Mouse (Mus musculus) stomach, adult 2 months (tissue): ENCODE results near the gene Eif2ak4. TPM values are rescaled to one million over a fixed set of nuclear protein-coding genes. Genes with fewer than 3 reads are reported as not detected.

Experiments used
- polyA plus RNA-seq: library from polyadenylated mRNA; depleted of rRNA; stranded (reverse); fragments of >200 nt; gene quantifications from 2 replicates; pipeline ENCODE4 v1.2.3, GENCODE M21; 2012; rRNA removed

Eif2ak4 gene
- polyA plus RNA-seq, result 2.3 and 3.0 TPM in 2 replicates

DNA sequence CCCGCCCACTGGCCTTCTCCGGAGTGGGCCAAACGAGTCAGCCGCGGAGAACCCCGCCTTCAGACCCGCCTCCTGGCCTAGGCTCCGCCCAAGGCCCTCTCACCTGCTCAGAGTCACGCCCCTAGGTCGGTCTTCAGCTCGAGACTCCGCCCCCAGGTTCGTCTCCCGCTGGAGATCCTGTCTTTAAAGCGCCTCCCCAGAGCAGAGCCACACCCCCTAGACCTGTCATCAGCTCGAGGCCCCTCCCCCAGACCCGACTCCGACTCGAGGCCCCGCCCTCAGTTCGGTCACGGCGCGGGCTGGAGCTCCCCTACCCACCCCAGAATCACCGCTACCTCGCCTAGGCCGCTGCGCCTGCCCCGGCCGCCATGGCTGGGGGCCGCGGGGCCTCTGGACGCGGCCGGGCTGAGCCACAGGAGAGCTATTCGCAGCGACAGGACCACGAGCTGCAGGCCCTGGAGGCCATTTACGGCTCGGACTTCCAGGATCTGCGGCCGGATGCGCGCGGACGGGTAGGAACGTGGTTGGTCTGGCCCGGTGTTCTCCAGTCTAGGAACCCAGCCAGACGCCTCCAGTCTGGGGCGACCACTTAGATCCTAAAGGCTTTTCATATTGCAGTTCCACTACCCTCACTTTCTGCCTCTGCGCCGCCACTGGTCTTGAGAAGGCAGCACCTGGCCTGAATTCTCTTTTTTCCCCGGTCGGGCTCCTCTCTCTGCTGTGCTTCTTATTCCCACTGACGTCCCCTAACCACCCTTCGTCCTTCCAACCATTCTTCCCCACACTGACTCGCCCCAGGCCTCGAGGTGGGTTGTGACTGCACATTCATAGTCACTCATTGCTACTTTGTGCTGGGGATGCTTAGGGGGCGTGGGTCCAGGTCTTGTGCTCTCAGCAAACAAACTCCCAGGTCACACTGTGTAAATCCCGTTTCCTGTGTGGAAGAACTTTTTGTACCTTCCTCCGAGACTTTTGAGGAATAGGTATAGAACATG is at the start of gene Eif2ak4:
TSS of gene Eif2ak4 (plus strand) at position 278 of the 995 bp plus-strand sequence.

DNA sequence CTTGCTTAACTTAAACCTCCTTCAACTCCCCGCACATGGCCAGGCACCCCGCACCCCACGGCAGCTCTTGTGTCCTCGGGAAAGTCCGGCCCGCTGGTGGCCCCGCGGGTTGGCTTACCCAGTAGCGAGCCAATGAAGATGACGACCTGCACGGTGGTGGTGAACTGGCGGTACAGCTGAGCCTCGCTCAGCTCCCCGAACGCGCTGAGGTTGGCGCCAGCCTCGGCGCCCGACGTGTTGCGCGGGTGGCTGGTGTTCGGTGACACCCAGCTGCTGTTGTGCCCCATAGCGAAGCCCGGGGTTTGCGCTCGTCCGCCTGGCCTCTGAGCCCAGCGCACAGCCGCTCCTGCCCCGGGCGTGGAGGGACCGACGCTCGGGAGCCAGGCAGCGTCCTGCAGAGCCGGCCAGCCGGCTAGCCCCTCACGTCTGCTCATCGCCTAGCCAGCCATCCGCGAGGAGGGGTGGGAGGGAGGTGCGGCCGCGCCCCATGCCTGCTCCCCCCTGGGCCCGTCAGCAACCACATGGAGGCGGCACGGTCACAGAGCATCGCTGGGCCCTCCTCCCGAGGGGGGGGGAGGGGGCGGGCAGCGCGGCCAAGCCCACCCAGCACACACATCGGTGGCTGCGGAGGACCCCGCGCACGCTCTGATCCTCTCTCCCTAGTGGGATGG is 15.4 kb upstream of the Eif2ak4 start, which contains the start of gene Gpr176:
TSS of gene Gpr176 (minus strand) at position 519 of the 671 bp plus-strand sequence.

DNA sequence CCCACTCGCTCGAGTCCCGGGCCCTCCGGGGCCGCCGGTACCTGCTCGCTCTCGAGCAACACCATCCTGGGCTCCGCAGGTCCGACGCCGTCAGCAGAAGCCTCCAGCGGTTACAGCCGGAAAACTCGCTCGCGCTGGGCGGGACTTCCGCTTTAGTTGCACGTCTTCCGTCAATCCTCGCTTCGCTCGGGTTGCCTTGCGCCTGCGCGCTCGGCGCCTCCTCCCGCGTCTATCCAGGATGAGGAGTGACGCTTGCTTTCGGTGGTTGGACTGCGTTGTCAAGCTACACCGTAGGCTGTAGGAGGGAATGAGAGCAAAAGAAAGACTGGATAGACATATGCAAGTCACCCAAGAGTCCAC is 91.1 kb downstream of the Eif2ak4 start, which contains the start of gene Srp14:
TSS of gene Srp14 (minus strand) at position 162 of the 360 bp plus-strand sequence.

Other genes starting within 250 kb of the Eif2ak4 start
- not detected in 2 replicates for gene Fsip1, start 131.7 kb upstream of the Eif2ak4 start, polyA plus RNA-seq
- gene Gpr176, start 15.2 kb upstream of the Eif2ak4 start, polyA plus RNA-seq, result 0.06 and 0.08 TPM in 2 replicates
- gene Srp14, start 91.1 kb downstream of the Eif2ak4 start, polyA plus RNA-seq, result 9.6 and 13.0 TPM in 2 replicates
- 5.0 and 11.5 TPM in 2 replicates for gene Bmf, start 161.1 kb downstream of the Eif2ak4 start, polyA plus RNA-seq
- gene Bub1b, start 209.6 kb downstream of the Eif2ak4 start, polyA plus RNA-seq, result 0.99 and 1.5 TPM in 2 replicates